Mouse (Mus musculus): ENCODE measurements at regions not wholly inside any gene's neighbourhood (a gene's known extent, or its start where the extent isn't known, plus 50 kb on each side); places are given as distances from the start of the nearest gene placed in this dataset.

GRCm38 (mm10) chr9:61705586-61706233 lies 208.6 kb downstream of the Rplp1 start:
- DNase-seq, result peak; percentile 18 to 61

- peak in 1 of 2 experiments; percentile 30 for DNase-seq
These were observed 211.0 kb downstream of the Rplp1 start for GRCm38 (mm10) chr9:61703301-61703700.

DNA sequence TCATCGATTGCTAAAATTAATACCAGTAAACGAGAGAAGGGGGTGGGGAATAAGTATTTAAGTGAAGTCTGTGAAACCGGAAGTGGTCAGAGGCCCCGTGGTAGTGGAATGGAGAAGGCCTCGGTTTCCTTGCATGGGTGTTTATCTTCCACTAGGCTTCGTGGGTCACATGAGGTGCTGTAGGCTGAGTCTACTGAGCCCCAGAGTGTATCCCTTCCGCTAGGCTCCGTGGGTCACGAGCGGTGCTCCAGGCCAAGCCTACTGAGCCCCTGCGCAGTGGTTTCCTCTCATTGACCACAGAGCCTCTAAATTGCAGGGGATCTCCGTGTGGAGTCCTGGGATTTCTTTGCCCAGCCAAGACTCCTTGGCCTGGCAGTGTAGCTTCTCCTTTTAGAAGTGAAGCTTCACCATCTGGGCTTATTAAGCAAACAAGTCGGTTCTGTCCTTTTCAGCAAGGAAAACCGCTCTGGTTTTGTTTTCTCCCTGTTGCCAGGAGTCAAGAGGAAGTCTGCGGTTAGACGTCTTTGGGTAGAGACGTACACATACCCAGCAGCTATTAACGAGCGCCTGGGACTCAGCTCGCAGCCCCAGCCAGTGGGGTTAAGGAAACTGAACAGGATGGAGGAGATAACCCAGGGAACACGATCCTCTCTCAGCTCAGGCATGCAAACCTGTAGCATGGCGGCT lies 211.9 kb downstream of the Rplp1 start:
- no peak for DNase-seq

DNA sequence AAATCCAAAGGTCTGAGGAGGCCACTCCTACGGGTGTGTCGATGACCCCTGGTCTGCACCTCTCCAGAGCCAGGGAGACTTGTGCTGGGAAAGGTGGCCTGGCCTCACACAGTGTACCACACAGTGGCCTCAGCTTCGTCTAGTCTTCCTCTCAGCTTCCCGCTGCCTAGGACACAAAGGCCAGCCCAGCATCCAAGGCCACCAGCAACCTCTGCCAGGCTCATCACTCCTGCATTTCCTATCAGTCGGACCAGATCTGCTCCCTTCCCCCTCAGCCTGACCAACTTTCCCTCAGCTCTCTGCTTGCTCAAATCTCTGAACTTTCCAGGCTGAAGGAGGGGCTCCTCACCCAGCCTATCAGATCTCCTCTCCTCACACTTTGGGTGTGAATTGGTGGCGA lies 213.8 kb downstream of the Rplp1 start:
- DNase-seq, result no peak

- no peak for DNase-seq
These were observed 214.7 kb downstream of the Rplp1 start for GRCm38 (mm10) chr9:61699618-61700017.

DNA sequence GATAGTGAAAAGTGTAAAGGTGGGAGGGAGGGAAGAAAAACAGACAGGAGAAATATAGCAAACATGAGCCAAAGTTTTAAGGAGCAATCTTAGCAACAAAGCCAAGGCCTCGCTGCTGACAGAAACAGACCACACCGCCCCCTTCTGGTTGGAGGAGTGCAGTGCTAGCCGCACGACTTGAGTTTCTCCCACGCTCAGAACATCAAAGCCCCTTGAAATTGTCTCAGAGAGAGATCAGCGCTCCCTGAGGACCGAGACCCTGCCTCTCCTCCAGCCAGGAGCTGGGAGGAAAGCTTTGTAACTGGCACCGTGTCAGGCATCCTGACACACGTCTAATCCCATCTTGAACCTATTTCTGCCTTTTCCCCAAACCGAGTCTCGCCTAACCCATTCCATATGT lies 216.4 kb downstream of the Rplp1 start:
- peak; percentile 72 to 81 for DNase-seq

DNA sequence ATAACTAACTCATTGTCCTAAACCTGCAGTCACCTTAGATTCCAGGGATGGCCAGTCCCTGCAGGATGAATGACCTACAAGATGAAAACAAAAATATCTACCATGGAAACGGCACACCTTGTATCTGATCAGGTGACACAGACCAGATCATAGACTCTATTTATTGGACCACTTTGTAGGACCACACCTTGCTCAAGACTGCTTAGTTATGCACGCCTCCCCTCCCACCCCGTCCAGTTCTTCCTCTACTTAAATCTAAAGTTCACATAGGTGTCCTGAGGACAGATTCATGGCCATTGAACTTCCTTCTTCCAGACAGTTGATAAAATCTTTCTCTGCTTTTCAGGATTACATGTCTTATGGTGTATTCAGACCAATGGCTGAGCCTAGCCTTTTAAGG lies 217.5 kb downstream of the Rplp1 start:
- no peak for DNase-seq

- no peak for DNase-seq
These were observed 218.5 kb downstream of the Rplp1 start for GRCm38 (mm10) chr9:61695821-61696220.

DNA sequence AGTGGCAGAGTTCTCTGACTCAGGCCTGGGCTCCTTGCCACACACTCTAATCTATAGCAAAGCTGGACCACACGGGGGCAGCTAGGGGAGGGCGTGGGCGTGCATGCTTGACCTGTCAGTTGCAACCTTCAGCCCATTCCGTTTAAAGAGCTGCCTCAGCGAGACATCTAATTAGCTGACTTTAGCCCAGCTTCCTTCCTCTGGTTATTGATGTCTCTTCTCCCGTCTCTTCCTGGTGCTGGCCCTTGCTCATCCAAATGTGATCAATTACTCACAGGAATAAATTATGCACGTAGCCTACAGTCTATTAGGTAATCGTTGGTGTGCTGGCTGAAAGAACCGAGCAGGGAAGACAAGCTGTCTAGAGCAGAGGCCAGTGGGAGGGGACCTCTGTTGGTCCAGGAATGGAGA lies 219.0 kb downstream of the Rplp1 start:
- peak; percentile 42 to 54 for DNase-seq

- DNase-seq, result no peak
These were observed 220.1 kb downstream of the Rplp1 start for GRCm38 (mm10) chr9:61694206-61694605.

- DNase-seq, result no peak
These were observed 223.6 kb downstream of the Rplp1 start for GRCm38 (mm10) chr9:61690786-61691185.

GRCm38 (mm10) chr9:61689939-61690338 lies 224.4 kb downstream of the Rplp1 start:
- peak in 1 of 2 experiments; percentile 22 for DNase-seq

GRCm38 (mm10) chr9:61689516-61689915 lies 224.8 kb downstream of the Rplp1 start:
- no peak for DNase-seq

- no peak for DNase-seq
These were observed 230.8 kb downstream of the Rplp1 start for GRCm38 (mm10) chr9:61683557-61683956.

DNA sequence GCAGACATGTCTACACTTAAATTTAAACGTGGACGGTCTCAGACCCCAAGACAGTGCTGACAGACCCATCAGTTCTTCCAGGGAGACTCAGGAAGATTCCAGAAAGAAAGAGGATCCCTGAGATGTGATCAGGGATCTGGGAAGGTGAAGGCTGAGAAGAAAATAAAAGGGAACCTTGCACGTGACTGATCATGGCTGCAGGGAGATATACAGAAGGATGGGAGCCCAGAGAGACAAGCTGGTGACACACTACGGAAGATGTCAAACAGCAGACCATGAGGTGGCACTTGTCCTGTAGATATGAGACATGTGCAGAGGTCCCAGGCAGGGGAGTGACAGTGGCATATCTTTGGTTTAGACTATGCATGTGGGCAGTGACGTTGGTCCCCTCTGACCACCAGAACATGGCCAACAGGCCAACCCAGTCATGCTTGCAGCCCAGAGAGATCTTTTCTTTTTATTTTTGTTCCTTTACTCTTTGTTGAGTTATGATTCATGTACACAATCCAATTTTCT lies 231.5 kb downstream of the Rplp1 start:
- no peak for DNase-seq

DNA sequence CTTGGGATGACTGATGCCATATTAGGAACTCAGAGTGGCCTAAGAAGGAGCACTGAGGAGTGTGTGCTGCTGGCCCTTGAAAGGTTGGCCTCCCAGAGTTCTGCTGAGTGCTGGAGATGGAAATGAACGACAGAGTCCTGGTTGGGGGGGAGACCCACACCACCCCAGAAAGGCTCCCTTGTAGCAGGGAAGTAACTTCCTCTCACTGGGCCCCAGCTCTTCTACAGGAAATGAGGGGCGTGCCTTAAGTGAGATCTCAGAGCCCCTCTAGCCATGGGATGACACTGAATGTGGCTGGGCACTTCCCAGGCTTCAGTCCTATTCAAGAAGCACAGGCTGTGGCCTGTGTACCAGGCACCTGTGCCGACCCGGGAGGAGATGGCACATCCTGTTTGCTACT lies 232.0 kb downstream of the Rplp1 start:
- no peak for DNase-seq

DNA sequence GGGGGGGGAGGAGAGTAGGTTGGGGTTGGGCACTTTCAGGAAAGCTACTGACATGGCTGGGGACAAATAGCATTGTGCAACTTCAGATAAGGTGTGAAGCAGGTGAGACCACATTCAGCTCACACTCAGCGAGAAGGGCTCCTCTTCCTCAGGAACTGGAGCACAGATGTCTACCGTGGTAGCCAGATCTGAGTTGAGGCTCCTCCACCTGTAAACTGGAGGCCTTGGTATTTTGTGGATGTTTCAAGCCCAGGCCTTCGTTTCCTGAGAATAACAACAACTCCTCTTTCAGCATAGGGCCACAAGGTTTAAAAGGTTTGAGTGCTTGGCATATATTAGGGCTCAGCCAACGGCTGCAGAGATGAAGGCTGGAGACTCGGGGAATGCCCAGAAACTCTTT lies 232.9 kb downstream of the Rplp1 start:
- no peak for DNase-seq

GRCm38 (mm10) chr9:61680911-61681311 lies 233.4 kb downstream of the Rplp1 start:
- no peak for DNase-seq

DNA sequence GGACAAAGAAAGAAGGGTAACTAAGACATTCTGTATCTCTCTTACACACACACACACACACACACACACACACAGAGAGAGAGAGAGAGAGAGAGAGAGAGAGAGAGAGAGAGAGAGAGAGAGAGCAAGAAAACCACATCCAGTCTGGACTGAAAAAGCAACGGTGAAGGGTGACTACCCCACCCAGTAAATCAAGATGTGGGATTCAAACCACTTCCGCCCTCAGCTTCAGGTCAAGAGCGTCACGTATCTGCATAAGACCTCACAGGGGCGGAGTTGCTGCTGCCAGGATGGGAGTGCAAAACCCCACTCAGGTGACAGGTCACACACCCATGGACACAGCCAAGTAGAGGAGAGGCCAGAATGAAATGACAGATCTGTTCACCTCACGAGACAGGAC lies 234.7 kb downstream of the Rplp1 start:
- no peak for DNase-seq

- DNase-seq, result no peak
These were observed 236.7 kb downstream of the Rplp1 start for GRCm38 (mm10) chr9:61677603-61678002.

- DNase-seq, result no peak
These were observed 237.3 kb downstream of the Rplp1 start for GRCm38 (mm10) chr9:61677037-61677436.

DNA sequence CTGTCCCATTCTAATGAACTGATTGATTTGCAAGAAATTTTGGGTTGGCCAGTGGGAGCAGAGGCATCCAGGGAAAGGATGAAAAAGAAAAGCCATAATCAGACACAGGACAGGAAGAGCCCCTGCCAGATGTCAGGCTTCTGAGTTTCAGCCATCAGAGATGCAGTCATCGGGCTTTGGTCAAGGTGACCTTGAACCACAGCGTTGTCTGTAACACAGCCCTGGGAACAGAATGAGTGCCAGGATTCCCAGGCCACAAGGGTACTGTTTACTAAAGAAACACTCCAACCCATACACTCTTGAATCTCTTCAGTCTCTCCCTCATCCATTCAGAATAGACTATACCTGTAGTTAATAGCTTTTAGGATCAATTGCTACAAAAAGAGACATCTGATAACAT lies 239.0 kb downstream of the Rplp1 start:
- DNase-seq, result no peak

DNA sequence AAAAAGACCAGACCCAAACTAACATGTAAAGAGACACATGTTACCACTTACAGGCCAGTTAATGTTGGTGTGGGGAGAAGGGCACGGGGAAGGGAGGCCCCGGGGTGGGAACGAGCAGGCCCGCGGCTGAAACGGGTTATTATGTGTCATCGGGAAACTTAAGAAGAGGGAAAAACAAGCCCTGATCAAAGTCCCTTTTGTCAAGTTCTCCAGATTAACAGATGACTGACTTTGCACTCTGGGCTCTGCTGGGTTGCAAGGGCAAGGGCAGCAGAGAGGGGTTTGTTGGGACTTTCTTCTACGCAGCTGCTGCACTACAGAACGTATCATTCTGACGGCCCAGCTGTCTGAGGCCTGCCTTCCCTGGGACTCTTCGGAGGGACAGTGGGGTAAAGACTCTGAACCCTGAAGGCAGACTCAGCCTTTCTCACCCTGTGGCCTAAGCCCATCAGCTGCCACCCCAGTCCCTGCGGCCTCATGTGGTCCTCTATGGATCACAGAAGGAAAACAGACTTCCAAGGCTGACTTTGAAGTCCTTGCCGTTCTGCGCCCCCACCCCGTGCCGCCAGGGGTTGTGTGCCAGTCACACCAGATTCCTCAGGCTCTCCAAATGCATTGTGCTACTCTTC lies 240.7 kb downstream of the Rplp1 start:
- DNase-seq, result peak; percentile 28 to 72

- no peak for DNase-seq
These were observed 243.4 kb downstream of the Rplp1 start for GRCm38 (mm10) chr9:61670986-61671385.

Measured in kidney, postnatal 25 days (tissue).